Mouse (Mus musculus) mesoderm, embryonic 11.5 days (tissue): Measurements from ENCODE around the gene Ctla2a.
"Not testable (repeated sequence)": the region's sequence is repeated elsewhere in the genome, so short reads cannot be mapped to it uniquely, and the experiment has no call there.

Experiments used
- DNase-seq: peaks from one replicate; pipeline ENCODE4 v3.0.0-alpha.2; 2012; ENCODE audit warnings: low read depth, low spot score

Gene Ctla2a

DNA sequence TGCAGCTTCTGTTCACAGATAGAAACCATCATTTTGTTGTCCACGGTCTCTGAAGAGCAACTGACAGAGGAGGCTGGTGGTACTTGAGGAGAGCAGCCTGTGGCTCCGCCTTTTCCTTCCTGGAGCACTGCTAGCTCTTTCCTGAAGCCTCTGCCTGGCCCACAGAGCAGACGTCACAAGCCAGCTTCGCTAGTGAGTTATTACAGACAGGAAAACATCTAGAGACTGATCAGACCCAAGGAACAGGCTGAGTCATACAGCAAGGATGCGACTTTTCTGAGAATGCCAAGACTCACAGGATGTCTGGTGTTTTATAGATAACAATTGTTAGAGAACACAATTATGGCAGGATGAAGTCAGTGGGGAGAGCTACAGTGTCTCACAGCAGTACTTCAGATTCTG lies at the start of gene Ctla2a, which contains the start of gene Gm49391:
TSS of gene Ctla2a (minus strand) at position 126 of the 402 bp plus-strand sequence.
TSS of gene Gm49391 (minus strand) at position 72 of the 402 bp plus-strand sequence.
- DNase-seq, result peak; percentile 7

DNA sequence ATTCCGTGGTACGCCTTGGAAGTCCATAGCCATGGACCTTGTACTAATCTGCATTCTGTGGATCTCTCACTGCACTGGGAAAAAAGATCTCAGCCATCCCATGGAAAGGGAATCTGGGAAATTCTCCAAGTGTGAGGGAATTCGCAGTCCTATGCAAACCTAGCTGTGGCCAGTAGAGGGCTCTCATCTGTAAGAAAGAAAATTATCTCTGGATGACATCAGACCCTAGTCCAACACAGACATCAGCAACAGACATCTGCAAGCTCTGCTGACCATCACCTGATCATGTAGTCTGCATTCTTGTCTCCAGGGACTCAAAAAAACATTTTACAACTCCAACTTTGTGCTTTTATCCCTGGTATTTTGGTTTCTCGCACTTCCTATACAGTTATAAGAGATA lies 35.9 kb upstream of the Ctla2a start:
- not testable (repeated sequence) for DNase-seq

DNA sequence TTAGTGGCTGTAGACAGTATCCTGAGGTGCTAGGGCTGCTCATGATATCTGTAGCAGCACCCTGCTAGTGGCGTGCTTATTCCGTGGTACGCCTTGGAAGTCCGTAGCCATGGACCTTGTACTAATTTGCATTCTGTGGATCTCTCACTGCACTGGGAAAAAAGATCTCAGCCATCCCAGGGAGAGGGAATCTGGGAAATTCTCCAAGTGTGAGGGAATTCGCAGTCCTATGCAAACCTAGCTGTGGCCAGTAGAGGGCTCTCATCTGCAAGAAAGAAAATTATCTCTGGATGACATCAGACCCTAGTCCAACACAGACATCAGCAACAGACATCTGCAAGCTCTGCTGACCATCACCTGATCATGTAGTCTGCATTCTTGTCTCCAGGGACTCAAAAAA lies 27.6 kb upstream of the Ctla2a start:
- not testable (repeated sequence) for DNase-seq

DNA sequence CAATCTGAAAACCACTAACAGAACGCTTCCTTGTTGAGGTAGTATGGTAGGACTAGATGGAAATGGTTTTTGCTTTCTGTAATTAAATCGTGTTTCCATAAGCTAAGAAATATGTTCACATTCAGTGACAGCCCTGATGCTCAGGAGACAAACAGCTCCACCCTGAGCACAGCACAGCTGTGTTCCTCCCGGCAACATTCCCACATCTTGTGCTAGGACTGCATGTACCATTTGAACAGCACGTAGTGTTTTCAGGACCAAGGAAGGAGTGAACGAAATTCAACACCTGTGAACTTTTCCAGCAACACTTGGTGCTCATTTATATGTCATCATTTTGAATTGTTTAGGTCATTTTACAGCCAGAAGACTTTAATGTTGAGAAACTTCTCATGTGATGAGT lies 25.3 kb upstream of the Ctla2a start:
- no peak for DNase-seq

DNA sequence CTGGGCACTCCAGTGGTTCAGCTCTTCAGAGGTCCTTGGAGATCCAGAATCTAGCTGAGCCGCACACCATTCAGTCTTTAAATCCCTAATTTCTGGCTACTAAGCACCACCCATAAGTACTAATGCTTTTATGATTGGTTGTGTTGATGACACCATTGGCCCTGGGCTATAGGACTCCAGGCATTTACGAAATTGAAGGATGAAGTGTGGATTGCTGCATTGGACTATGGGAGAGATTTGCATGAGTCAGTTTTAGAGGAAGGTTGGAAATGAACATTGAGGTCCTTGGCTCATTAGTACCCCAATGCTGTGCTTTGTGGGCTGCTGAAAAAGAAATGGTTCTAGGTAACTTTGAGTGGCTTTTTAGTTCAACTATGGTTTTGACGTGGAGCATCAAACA lies 5.5 kb upstream of the Ctla2a start, which contains the start of gene Tpbpa:
TSS of gene Tpbpa (minus strand) at position 101 of the 400 bp plus-strand sequence.
- not testable (repeated sequence) for DNase-seq

DNA sequence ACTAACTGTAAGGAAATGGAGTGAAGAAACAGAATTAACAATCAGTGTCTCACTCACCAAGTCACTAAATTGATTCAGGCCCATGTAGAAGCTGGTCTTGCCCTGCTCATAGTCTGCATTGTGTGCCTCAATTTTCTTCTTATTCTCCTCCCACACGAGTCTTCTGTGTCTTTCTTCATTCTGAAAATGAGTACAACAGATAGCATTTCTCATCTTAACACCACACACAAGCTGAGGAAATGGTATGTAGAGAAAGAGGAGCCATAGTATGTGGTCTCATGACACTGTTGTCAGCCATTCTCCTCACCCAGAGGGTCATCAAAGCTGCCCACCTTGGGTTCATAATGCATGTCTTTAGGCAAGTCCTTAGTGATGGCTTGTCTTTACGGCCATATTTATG lies 935 bp downstream of the Ctla2a start, which contains the start of gene Gm49393:
TSS of gene Gm49393 (minus strand) at position 101 of the 400 bp plus-strand sequence.
- DNase-seq, result not testable (repeated sequence)

DNA sequence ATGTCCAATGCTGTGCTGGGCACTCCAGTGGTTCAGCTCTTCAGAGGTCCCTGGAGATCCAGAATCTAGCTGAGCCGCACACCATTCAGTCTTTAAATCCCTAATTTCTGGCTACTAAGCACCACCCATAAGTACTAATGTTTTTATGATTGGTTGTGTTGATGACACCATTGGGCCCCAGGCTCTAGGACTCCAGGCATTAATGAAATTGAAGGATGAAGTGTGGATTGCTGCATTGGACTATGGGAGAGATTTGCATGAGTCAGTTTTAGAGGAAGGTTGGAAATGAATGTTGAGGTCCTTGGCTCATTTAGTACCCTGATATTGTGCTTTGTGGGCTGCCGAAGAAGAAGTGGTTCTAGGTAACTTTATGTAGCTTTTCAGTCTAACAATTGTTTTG lies 31.6 kb downstream of the Ctla2a start, which contains the start of gene Tpbpb:
TSS of gene Tpbpb (minus strand) at position 101 of the 400 bp plus-strand sequence.
- DNase-seq, result not testable (repeated sequence)

DNA sequence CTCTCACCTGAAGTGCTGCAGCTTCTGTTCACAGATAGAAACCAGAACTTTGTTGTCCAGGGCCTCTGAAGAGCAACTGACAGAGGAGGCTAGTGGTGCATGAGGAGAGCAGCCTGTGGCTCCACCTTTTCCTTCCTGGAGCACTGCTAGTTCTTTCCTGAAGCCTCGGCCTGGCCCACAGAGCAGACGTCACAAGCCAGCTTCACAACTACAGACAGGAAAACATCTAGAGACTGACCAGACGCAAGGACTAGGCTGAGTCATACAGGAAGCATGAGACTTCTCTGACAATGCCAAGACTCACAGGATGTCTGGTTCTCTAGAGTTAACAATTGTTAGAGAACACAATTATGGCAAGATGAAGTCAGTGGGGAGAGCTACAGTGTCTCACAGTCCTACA lies 39.1 kb downstream of the Ctla2a start, which contains the start of gene Ctla2b:
TSS of gene Ctla2b (minus strand) at position 120 of the 400 bp plus-strand sequence.
- no peak for DNase-seq

DNA sequence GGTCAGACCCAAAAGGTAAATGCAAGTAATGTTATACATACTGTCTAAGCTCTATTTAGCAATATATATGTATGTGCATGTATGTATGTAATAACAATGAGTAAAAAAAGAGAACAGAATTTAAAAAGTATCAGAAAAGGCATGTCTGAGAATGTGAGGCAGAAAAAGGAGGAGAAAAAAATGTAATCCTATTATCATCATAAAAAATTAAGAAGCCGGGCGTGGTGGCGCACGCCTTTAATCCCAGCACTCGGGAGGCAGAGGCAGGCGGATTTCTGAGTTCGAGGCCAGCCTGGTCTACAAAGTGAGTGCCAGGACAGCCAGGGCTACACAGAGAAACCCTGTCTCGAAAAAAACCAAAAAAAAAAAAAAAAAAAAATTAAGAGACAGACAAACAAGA lies 39.6 kb downstream of the Ctla2a start, which contains the start of gene Gm49392:
TSS of gene Gm49392 (minus strand) at position 101 of the 400 bp plus-strand sequence.
- not testable (repeated sequence) for DNase-seq

DNA sequence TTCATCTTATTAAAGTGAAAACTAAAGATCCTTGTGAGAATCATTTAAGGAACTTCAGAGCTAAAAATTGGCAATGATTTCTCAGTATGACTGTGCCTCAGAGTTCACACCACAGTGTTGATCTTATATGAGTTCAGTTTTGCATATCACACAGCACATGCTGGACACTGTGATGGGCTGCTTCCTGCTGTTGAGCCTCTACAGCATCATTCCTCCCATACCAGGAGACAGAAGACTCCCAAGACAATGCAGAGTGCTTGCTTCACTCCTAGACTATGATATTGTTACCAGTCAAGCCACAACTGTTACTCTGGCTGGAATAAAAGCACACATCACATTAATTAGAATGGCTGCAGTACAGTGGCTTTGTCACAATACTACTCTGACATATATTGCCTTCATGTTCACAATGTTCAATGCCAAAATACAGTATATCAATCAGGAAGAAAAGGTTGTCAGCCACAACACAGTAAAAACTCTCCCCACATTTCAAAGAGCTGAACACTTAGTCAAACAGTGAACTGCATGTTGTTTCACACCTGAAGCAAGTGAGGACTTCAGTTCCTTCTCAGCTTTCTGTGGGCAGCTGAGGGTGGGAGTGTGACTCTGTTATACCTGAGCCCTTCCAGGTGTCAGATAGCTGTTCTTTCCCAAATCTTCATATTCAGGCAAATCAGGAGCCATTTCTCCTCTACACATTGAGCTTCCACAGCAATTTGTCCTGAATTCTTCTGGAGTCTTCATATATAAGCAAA lies 40.8 kb downstream of the Ctla2a start:
- DNase-seq, result no peak

DNA sequence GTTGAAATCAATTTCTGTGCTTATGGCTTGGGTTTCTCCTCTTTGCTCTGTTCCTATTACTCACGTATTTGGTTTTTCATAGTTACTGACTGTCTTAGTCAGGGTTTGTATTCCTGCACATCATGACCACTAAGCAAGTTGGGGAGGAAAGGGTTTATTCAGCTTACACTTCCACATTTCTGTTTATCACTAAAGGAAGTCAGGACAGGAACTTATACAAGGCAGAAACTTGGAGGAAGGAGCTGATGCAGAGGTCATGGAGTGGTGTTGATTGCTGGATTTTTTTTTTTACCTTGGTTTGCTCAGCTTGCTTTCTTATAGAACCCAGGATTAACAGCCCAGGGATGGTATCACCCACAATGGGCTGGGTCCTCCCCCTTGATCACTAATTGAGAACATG lies 44.1 kb downstream of the Ctla2a start:
- no peak for DNase-seq
